ENCODE assay signal across 11 mouse cellular contexts in genomic region chr8:87539829-87540394, GRCm38 (mm10). TPM values are rescaled to one million over a fixed set of nuclear protein-coding genes. Genes with fewer than 3 reads are reported as not detected.
DNase-seq lines count a peak whose midpoint lies in the region; ATAC-seq and TF ChIP-seq lines count a peak whose summit lies in the region.
"Had no signal": no experiment of that assay in that cellular context is flagged by ENCODE, and none has a peak within 500 bp of the region (broad histone marks: within the 10 kb centered on the region; RNA-seq: fewer than 3 reads in every experiment).

No protein-coding gene starts in this region.

- 7% methylated on average over 15 of the region's 15 CpGs for WGBS in embryonic facial prominence, embryonic 13.5 days
- 13% methylated on average over 15 of the region's 15 CpGs for WGBS in hindbrain, postnatal 0 days
- WGBS in midbrain, embryonic 14.5 days = 14% methylated on average over 15 of the region's 15 CpGs
- 31% methylated on average over 15 of the region's 15 CpGs for WGBS in stomach, postnatal 0 days

- H3K36me3 ChIP-seq in embryonic facial prominence, embryonic 13.5 days = no peaks in the 10 kb centered on the region
- no peaks in the 10 kb centered on the region for H3K36me3 ChIP-seq in hindbrain, postnatal 0 days (ENCODE audit: insufficient read depth, low read length)
- no peaks in the 10 kb centered on the region for H3K36me3 ChIP-seq in midbrain, embryonic 14.5 days (ENCODE audit: control insufficient read depth, insufficient read depth, low read length)
- no peaks in the 10 kb centered on the region for H3K36me3 ChIP-seq in stomach, postnatal 0 days (ENCODE audit: control insufficient read depth, insufficient read depth, low read length)

- no peak for TF ChIP-seq CTCF in brain, embryonic 14.5 days (IDR thresholded peaks at IDR 0.05; ENCODE audit: borderline replicate concordance, extremely low read depth, insufficient read depth, insufficient read length)
- peak; percentile 14; the same call in 1 of the 2 replicates for TF ChIP-seq CTCF in hindbrain, postnatal 0 days (IDR thresholded peaks at IDR 0.05; ENCODE audit: low read depth)
- TF ChIP-seq CTCF in stomach, postnatal 0 days (IDR thresholded peaks at IDR 0.05; ENCODE audit: low read depth) = no peak

- H3K4me2 ChIP-seq in embryonic facial prominence, embryonic 13.5 days = peak overlapping the region; percentile 39
- peak overlapping the region; percentile 46 for H3K4me2 ChIP-seq in hindbrain, postnatal 0 days (ENCODE audit: low read depth, low read length)
- peak overlapping the region; percentile 46 for H3K4me2 ChIP-seq in midbrain, embryonic 14.5 days (ENCODE audit: low read length)
- no peak overlapping the region for H3K4me2 ChIP-seq in stomach, postnatal 0 days (replicated peaks; ENCODE audit: low read depth)

- TF ChIP-seq EP300 in stomach, postnatal 0 days (optimal IDR thresholded peaks at IDR 0.05) = no peak

- no peak overlapping the region for H3K9ac ChIP-seq in embryonic facial prominence, embryonic 13.5 days
- H3K9ac ChIP-seq in hindbrain, postnatal 0 days (replicated peaks; ENCODE audit: low read length) = no peak overlapping the region
- H3K9ac ChIP-seq in midbrain, embryonic 14.5 days (replicated peaks; ENCODE audit: low read length) = no peak overlapping the region; the same call in 1 of the 2 replicates
- no peak overlapping the region for H3K9ac ChIP-seq in stomach, postnatal 0 days (ENCODE audit: low read length)

- TF ChIP-seq POLR2A in brain, embryonic 14.5 days (IDR thresholded peaks at IDR 0.05; ENCODE audit: borderline replicate concordance, extremely low read depth, insufficient read depth, insufficient read length, poor library complexity, severe bottlenecking) = no peak

- intact Hi-C loops in heart, postnatal 36 days (cut with DNase I) = loop anchor here (5.0 kb wide), 1 partner anchor 323 kb away; no protein-coding TSS in a partner anchor

- no peak overlapping the region for H3K27ac ChIP-seq in embryonic facial prominence, embryonic 13.5 days
- no peak overlapping the region for H3K27ac ChIP-seq in hindbrain, postnatal 0 days
- H3K27ac ChIP-seq in midbrain, embryonic 14.5 days (replicated peaks; ENCODE audit: low read depth, low read length) = no peak overlapping the region
- no peak overlapping the region for H3K27ac ChIP-seq in stomach, postnatal 0 days (replicated peaks)

- H3K4me3 ChIP-seq in embryonic facial prominence, embryonic 13.5 days = no peak overlapping the region
- no peak overlapping the region; the same call in 1 of the 2 replicates for H3K4me3 ChIP-seq in hindbrain, postnatal 0 days (ENCODE audit: low read length)
- H3K4me3 ChIP-seq in midbrain, embryonic 14.5 days (replicated peaks; ENCODE audit: low read depth, low read length) = 0 out of 2 replicates have a peak overlapping the region, but pooled peaks have one; percentile 7
- H3K4me3 ChIP-seq in stomach, postnatal 0 days (ENCODE audit: low read depth, low read length) = no peak overlapping the region

- no peaks in the 10 kb centered on the region for H3K9me3 ChIP-seq in embryonic facial prominence, embryonic 13.5 days
- no peaks in the 10 kb centered on the region; the same call in 1 of the 2 replicates for H3K9me3 ChIP-seq in hindbrain, postnatal 0 days (ENCODE audit: low read length)
- H3K9me3 ChIP-seq in midbrain, embryonic 14.5 days (ENCODE audit: control insufficient read depth, low read length) = no peaks in the 10 kb centered on the region
- H3K9me3 ChIP-seq in stomach, postnatal 0 days (ENCODE audit: control insufficient read depth, low read length) = no peaks in the 10 kb centered on the region

- H3K27me3 ChIP-seq in embryonic facial prominence, embryonic 13.5 days = peaks cover 11% of the 10 kb centered on the region
- no peaks in the 10 kb centered on the region for H3K27me3 ChIP-seq in hindbrain, postnatal 0 days (ENCODE audit: insufficient read depth, low read length)
- no peaks in the 10 kb centered on the region for H3K27me3 ChIP-seq in midbrain, embryonic 14.5 days (ENCODE audit: control insufficient read depth, insufficient read depth, low read length)
- no peaks in the 10 kb centered on the region for H3K27me3 ChIP-seq in stomach, postnatal 0 days (ENCODE audit: control insufficient read depth, insufficient read depth, low read length)

- peaks cover 6% of the 10 kb centered on the region; the same call in 1 of the 2 replicates for H3K4me1 ChIP-seq in embryonic facial prominence, embryonic 13.5 days
- H3K4me1 ChIP-seq in hindbrain, postnatal 0 days (ENCODE audit: insufficient read depth, low read length) = no peaks in the 10 kb centered on the region
- 0 out of 2 replicates have a peak, but pooled peaks cover 6% of the 10 kb centered on the region for H3K4me1 ChIP-seq in midbrain, embryonic 14.5 days (ENCODE audit: control insufficient read depth, insufficient read depth, low read length)
- no peaks in the 10 kb centered on the region for H3K4me1 ChIP-seq in stomach, postnatal 0 days (replicated peaks; ENCODE audit: control insufficient read depth, insufficient read depth)

- DNase-seq in brain, embryonic 14.5 days (ENCODE audit: low read depth) = peak; percentile 77
- DNase-seq in hindbrain, postnatal 0 days (ENCODE audit: low spot score) = peak; percentile 51
- peak; percentile 62 for DNase-seq in midbrain, embryonic 14.5 days
- DNase-seq in heart, postnatal 36 days = no peak
- DNase-seq in stomach, postnatal 0 days (ENCODE audit: low spot score) = no peak
- no peak for DNase-seq in urinary bladder, postnatal 10 days (ENCODE audit: low spot score)
- no peak for DNase-seq in urinary bladder, adult 18-20 months (ENCODE audit: low spot score in 2 of 2)

- ATAC-seq in embryonic facial prominence, embryonic 13.5 days (ENCODE audit: insufficient number of reproducible peaks, insufficient read depth, low FRiP score, low TSS enrichment, low read depth) = no peak
- peak; percentile 66 for ATAC-seq in hindbrain, postnatal 0 days
- peak; percentile 57 for ATAC-seq in midbrain, embryonic 14.5 days (ENCODE audit: low FRiP score, low TSS enrichment)
- ATAC-seq in stomach, postnatal 0 days (ENCODE audit: low FRiP score, low TSS enrichment) = no peak

RNA-seq across cellular contexts. Expression of gene 4933402J07Rik, which starts 23.7 kb away (rescaled TPM):
- polyA plus RNA-seq in brain, embryonic 14.5 days (2012; rRNA removed) = not detected in 2 replicates
- polyA plus RNA-seq in embryonic facial prominence, embryonic 13.5 days (2015; fragmentation: Nextera tagmentation; extraction: Ambion mirVana) = not detected in 2 replicates
- total RNA-seq in hindbrain, postnatal 0 days (2014; rRNA removed) = not detected in 2 replicates
- not detected in 2 replicates for polyA plus RNA-seq in hindbrain, postnatal 0 days (2015; fragmentation: Nextera tagmentation; extraction: Ambion mirVana)
- polyA plus RNA-seq in midbrain, embryonic 14.5 days (2014; fragmentation: Nextera tagmentation; extraction: Ambion mirVana) = not detected in 2 replicates
- not detected for total RNA-seq in heart, postnatal 36 days (2021)
- polyA plus RNA-seq in stomach, postnatal 0 days (2015; fragmentation: Nextera tagmentation; extraction: Ambion mirVana) = not detected in 2 replicates
- polyA plus RNA-seq: heart, embryonic 14.5 days; liver, embryonic 16.5 days; stomach, embryonic 14.5 days had no signal

Comparison
In these comparisons a context has a peak if more than half of its experiments do, and no peak if none do; other contexts are left out.
1. DNase-seq: peak in brain, embryonic 14.5 days (single experiment), hindbrain, postnatal 0 days (single experiment) and midbrain, embryonic 14.5 days (single experiment); none in heart, postnatal 36 days (0 of 2), stomach, postnatal 0 days (single experiment), urinary bladder, postnatal 10 days (single experiment) and urinary bladder, adult 18-20 months (0 of 2).
2. ATAC-seq: peak in hindbrain, postnatal 0 days (single experiment) and midbrain, embryonic 14.5 days (single experiment); none in embryonic facial prominence, embryonic 13.5 days (single experiment) and stomach, postnatal 0 days (single experiment).